Mouse (Mus musculus) heart, adult 11 months (tissue): ENCODE data around the gene Il24.

Source experiments
- DNase-seq: peaks from one replicate; pipeline ENCODE4 v3.0.0; 2022

Gene Il24

DNA sequence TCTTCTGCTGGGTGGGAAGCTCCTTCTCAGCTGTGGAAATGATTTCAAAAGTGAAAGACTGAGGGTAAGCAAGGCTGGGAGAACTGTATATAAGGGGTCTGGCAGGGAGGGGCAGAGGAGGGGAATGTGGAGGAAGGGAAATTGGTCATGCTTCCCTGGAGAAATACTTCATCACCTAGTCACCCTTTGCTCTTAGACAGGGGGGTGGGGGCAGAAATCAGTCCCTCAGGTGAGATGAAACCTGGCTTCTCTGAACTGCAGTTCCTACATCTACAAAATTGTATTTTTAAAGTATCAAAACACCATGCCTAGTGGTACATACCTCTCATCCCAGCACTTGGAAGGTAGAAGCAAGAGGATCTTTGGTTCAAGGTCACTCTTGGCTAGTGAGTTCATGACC is at the start of gene Il24:
TSS of gene Il24 (minus strand) at position 101 of the 400 bp plus-strand sequence.
- DNase-seq, result no peak

GRCm38 (mm10) chr1:130936351-130936750 is 49.1 kb upstream of the Il24 start:
- no peak for DNase-seq

- no peak for DNase-seq
These were observed 39.2 kb upstream of the Il24 start for GRCm38 (mm10) chr1:130926484-130926883.

- DNase-seq, result peak; percentile 59
These were observed 31.2 kb upstream of the Il24 start for GRCm38 (mm10) chr1:130918323-130918980.

DNA sequence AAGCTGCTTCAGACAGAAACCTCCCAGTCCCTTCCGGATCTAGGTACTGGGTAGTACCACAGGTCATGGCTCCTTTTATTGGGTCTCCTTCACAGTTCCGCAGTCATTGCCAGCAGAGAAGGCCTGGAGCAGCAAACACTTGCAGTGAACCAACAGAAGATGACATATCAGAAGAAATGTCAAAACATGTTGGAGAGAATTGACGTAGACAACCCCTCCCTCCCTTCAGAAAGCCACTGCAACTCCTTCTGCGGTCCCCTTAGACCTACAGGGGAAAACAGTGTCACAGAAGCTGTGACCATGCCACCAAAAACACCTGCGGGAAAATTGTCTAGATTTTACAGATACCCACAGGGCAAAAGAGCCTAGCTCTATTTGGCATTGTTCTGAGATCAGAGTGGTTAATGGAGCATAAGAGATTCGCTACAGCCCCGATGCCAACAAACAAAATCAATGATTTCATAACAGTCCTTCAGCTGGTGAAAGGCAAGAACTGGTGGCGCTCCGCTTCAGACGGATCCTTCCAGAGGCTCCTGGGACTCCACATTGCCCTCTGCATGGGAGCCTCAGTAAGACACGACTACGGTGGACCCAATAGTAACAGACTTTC is 24.3 kb upstream of the Il24 start, which contains the start of gene Il20:
TSS of gene Il20 (minus strand) at position 51 of the 610 bp plus-strand sequence.
- peak; percentile 64 for DNase-seq

DNA sequence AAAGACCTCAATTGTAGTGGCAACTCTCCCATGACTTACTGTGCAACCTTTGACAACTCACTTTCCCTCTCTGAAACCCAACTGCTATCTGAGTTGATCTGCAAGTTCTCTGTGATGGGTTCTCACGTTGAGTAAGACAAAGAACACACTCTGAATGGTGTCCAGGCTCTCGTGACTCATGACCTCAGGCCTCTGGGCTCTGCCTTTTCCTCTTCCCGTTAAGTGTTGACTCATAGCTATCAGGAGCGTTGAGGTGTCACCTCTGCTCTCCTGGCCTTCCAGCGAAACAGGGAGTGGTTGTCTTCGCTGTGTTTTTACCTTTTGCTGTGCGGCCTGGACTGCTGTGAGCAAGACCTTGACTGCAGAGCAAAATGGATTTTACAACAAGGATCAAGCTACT is 15.3 kb upstream of the Il24 start:
- DNase-seq, result no peak

DNA sequence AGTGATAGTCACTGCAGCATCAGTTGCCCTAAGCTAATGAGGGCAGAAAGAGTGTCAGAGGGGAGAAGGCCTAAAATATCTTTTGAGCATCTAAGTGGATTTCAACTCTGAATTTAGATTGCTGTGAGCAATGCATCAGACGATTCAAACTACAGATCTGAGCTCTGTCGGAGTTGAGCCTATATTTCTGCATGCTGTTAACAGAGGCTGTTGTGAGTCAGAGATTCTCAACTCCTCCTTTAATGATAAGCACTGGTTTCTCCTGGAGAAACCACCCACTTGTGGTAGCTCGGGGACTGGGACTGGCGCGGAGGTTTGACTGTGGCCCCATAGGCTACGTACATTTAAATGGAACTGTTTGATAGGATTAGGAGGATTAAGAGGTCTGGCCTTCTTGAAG is 7.2 kb upstream of the Il24 start:
- DNase-seq, result peak; percentile 55

DNA sequence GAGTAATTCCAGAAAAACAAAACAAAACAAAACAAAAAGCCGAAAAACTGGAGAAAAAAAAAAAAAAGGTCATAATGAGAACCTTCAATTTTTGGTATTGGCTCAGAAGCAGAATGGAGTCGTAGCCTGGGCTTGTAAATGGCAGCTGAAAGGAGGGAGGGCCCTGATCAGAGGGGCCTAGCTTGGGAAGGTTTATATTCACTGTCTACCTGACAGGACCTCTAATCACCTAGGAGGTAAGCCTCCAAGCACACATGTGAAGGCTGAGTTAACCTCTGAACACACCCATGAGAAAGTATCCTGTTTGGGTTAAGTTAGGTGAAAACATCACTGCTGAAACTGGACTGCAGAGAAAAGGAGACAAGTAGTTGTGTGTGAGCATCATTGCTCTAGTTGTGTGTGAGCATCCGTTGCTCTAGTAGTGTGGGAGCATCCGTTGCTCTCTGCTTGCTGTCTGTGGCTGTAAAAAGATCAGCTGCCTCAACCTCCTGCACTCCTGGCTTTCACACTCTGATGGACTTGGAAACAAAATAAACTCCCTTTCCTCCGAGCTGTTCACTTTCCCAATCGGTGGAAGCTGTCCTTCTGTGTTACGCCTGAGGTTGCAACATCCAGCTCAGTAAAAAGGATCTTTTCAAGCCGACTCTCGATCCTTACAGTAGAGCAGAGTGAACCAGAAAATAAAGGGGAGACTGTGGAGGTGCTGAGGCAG is 6.2 kb upstream of the Il24 start:
- DNase-seq, result peak; percentile 40

DNA sequence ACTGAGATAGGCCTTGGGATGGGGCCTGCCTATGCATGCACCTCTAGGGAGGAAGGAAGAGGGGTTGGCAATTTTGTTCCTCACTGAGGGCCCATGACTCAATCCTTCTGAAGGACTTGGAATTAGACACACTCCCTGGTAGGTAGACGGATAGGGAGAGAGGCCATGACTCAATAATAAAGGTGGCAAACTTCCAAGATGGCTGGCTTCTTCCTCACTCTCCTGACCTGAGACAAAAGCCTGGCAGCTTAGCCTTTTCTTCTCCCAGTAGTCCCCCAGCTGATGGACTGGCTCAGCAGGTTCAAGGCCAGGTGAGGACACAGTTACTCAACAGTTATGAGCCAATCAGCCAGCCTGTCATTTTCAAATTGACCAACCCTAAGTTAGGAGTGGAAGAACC is 5.2 kb upstream of the Il24 start:
- peak; percentile 65 for DNase-seq

DNA sequence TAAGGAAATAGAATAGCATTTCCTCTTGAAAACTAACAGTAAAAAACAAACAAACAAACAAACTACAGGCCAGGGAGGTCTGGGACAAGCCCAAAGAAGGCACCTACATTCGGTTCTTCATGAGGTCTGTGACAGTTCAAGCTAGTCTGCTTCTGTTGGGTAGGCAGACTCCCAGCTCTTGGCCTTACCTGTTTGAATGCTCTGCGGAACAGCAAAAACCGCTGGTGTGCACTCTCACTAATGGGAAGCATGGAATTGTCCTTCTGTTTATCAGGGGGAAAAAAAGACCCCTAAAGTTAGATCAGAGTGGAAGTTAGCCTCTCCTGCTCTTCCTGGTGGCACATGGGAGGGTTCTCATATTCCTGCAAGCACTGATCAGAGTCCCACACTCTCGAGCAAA is 4.1 kb downstream of the Il24 start:
- peak; percentile 51 for DNase-seq

DNA sequence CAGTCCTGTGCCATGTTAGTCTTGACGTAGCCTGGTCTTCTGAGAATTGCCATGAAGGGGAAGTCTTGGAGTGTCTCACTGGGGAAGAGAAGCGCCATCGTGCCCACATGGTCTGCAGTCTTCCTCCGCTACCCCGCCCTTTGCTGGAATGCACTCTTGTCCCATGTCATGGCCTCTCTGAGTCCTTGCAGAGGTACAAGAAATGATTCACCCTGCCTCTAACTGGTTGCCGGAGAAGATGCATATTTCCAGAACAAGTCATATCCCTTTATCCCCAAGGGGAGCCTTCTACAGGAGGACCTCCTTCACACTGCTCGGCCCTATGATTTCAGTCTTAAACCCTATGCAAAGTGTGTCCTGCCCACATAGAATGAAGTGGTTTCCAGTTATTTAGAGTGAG is 7.3 kb downstream of the Il24 start:
- DNase-seq, result peak; percentile 87

DNA sequence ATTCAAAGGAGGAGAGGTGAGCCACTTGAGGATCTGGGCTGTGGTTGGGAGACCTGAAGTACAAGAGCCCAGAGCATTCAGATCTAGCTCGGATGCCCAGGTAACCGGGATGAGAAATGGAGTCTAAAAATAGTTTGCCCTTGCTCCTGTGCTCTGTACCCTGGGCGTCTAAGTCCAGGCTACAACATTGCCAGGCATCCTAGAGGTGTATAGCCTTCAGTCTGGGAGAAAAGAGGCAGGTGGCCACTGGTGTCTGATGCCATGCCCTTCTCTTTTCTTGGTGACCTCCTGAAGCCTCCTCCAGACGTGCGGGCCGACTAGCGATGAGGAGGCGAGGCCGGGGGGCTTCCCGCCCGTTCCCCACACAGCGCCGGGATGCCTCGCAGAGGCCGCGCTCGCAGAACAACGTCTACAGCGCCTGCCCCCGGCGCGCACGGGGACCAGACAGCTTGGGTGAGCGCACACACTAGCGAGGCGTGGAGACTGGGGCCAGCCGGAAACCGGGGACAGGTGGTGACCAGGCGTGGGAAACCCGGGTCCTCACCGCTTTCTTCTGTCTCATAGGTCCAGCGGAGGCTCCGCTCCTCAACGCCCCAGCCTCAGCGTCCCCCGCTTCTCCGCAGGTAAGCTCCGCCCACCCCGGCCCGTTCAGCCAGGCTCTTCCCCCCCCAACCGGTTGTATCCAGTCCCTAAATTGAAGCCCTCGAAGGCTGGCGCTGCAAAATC is 9.2 kb downstream of the Il24 start:
- peak; percentile 76 for DNase-seq

DNA sequence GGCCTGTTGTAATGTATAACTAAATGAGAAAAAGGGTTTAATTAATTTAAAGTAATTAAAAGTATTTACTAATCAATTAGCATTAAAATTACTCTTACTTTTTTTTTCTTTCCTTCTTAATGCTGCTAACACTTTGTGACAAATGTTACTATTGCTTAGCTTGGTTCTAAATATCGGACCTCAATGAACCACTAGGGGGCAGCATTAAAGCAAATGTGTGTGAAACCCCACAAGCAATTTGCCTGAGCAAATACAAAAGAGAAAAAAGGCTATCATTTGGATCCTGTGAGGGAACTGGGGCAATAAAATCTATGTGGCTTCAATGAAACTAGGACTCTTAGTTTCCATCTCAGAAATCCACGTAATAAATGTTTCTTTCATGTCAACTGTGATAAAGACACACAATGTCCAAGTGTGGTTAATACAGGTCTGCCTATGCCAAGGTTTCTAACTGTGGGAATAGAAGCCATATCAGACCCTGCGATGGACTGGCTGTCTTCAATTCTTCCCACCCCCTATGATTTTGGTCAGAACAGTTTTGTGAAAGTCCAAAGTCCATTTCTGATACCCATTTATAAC is 10.2 kb downstream of the Il24 start:
- DNase-seq, result peak; percentile 72

DNA sequence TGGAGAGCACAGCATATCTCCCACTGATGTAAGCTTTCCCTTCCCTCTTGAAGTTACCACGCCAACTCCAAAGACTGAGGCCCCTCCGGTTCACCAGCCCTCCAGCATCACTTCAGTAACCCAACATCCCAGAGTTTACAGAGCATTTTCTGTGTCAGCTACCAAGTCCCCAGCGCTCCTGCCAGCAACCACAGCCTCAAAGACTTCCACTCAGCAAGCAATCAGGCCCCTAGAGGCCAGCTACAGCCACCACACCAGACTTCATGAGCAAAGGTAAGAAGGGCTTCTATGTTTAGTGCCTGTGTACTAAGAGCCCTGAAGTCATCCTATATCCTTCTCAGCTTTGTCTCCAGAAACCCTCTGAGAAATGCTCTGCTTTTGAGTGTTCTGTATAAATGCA is 11.3 kb downstream of the Il24 start:
- DNase-seq, result peak; percentile 60

DNA sequence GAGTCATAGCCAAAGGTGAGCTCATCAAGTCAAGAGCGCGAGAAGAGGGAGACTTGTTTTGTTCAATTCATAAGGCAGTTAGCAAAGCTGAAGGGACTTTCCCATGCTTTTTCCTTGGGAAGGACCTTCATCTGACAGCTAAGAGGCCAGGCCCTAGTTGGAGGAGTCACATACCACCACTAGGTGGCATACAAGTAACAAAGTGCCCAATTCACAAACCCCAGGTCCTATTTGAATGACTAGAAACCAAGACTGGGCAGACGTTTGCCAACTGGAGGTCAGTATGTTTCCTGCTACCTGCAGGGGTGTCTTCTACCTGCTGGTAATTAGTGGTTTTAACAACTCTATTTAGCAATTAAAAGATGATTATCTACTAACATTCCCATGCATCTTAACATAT is 12.1 kb downstream of the Il24 start:
- peak; percentile 88 for DNase-seq

DNA sequence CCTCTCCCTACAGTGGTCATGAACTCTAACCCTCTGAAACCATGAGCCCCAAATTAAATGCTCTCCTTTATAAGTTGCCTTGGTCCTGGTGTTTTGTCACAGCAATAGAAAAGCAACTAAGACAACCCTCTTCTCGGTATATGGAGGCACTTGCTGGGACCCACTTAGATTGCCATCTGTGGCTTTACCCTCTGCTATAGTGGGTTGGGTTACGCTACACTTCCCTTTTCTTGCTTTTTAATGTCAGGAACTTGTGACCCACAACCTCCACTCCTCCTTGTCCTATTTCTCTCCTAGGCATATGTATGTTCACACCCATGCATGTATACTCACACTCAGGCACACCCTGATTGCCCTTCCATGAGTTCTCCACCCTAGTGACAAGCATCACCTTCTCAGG is 14.3 kb downstream of the Il24 start:
- DNase-seq, result peak; percentile 42

GRCm38 (mm10) chr1:130865541-130866221 is 21.6 kb downstream of the Il24 start, which contains the start of gene Fcmr:
Gene Fcmr (plus strand): TSS chr1:130865669.
- no peak for DNase-seq

- DNase-seq, result no peak
These were observed 22.5 kb downstream of the Il24 start for GRCm38 (mm10) chr1:130864741-130865140.

GRCm38 (mm10) chr1:130864238-130864637 is 23.0 kb downstream of the Il24 start:
- peak; percentile 91 for DNase-seq

- DNase-seq, result no peak
These were observed 29.8 kb downstream of the Il24 start for GRCm38 (mm10) chr1:130857456-130857855.

DNA sequence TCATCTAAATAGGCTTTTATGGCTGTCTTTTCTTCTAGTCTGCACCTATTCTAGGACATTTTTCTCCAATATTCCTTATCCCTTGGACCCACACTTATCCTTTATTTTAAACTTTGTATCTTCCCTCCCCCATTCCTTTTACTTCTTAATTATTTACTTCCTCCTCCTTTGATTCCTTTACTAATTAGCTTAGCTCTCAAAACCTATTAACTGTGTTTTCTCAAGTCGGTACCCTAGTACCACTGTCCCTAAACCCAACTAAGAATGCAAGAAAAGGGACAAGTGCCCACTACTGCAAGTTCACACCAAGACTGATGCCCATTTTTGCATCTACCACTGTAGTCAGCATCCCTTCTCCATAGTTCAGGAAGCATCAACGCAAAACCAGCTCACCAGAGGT is 31.5 kb downstream of the Il24 start:
- no peak for DNase-seq

GRCm38 (mm10) chr1:130854819-130855218 is 32.4 kb downstream of the Il24 start:
- DNase-seq, result no peak
